Mouse (Mus musculus) forebrain, embryonic 14.5 days (tissue): ENCODE data around the gene Apol7e. TPM values are rescaled to one million over a fixed set of nuclear protein-coding genes. Genes with fewer than 3 reads are reported as not detected.
"Not testable (repeated sequence)": the region's sequence is repeated elsewhere in the genome, so short reads cannot be mapped to it uniquely, and the experiment has no call there.

ENCODE experiments used
- ATAC-seq: fragments of 200-750 bp; cut with Nextera tagmentation; 2 replicates; pipeline ENCODE4 v1.8.0; 2017; ENCODE audit warnings: mild to moderate bottlenecking, moderate library complexity
- DNase-seq: peaks from one replicate; pipeline ENCODE4 v3.0.0-alpha.2; 2015; ENCODE audit warnings: low spot score
- H3K27ac ChIP-seq: fragments of 300-500 bp; sonication (generic); 2 replicates; pipeline ENCODE4 v1.5.1; 2014; ENCODE audit warnings: low read depth, mild to moderate bottlenecking, control low read depth, low read length, moderate library complexity
- H3K27me3 ChIP-seq: fragments of 300-500 bp; sonication (generic); replicated peaks from 2 replicates; pipeline ENCODE4 v1.6.1; 2014; ENCODE audit warnings: low read length, control low read depth, mixed read lengths; ENCODE audit not compliant: control insufficient read depth, insufficient read depth
- H3K36me3 ChIP-seq: fragments of 300-500 bp; sonication (generic); 2 replicates; pipeline ENCODE4 v1.6.1; 2014; ENCODE audit warnings: low read length, control low read depth; ENCODE audit not compliant: control insufficient read depth, insufficient read depth
- H3K4me1 ChIP-seq: fragments of 300-500 bp; sonication (generic); 2 replicates; pipeline ENCODE4 v1.6.1; 2014; ENCODE audit warnings: antibody characterized with exemption, low read length, control low read depth; ENCODE audit not compliant: control insufficient read depth, insufficient read depth
- H3K4me2 ChIP-seq: fragments of 300-500 bp; sonication (generic); 2 replicates; pipeline ENCODE4 v1.6.1; 2014; ENCODE audit warnings: mild to moderate bottlenecking, control low read depth, low read length
- H3K4me3 ChIP-seq: fragments of 300-500 bp; sonication (generic); 2 replicates; pipeline ENCODE4 v1.5.1; 2014; ENCODE audit warnings: low read depth, low read length, control low read depth
- H3K9ac ChIP-seq: fragments of 300-500 bp; sonication (generic); 2 replicates; pipeline ENCODE4 v1.6.1; 2014; ENCODE audit warnings: mild to moderate bottlenecking, low read length, control low read depth, moderate library complexity
- H3K9me3 ChIP-seq: fragments of 300-500 bp; sonication (generic); replicated peaks from 2 replicates; pipeline ENCODE4 v1.6.1; 2016; ENCODE audit warnings: low read length, control low read depth, mixed read lengths; ENCODE audit not compliant: control insufficient read depth
- WGBS: fragments of 180-500 bp; shearing (Covaris S2); extraction: QIAGEN DNeasy Blood & Tissue Kit; methylation state at CpG from one replicate; pipeline ENCODE4 v1.1.7; 2014; 5-methylcytosine and 5-hydroxymethylcytosine counted together
- polyA plus RNA-seq: library from polyadenylated mRNA; unstranded; fragments of >200 nt; fragmentation: Nextera tagmentation; extraction: Ambion mirVana; gene quantifications from 2 replicates; pipeline ENCODE4 v1.2.1, GENCODE M21; 2014

Apol7e gene
- polyA plus RNA-seq, 1 experiment from 2014 or later = not detected

GRCm38 (mm10) chr15:77732851-77733250, 34.2 kb downstream of the Apol7e start:
- H3K9ac ChIP-seq, DNase-seq, H3K4me3 ChIP-seq, H3K4me2 ChIP-seq, H3K9me3 ChIP-seq, H3K27me3 ChIP-seq, H3K36me3 ChIP-seq, H3K27ac ChIP-seq, ATAC-seq, H3K4me1 ChIP-seq: not testable (repeated sequence)
- 80% methylated on average over 10 of the region's 10 CpGs for WGBS

- not testable (repeated sequence) for ATAC-seq
Observed at GRCm38 (mm10) chr15:77733380-77733779, 34.7 kb downstream of the Apol7e start.

GRCm38 (mm10) chr15:77733903-77734302, 35.2 kb downstream of the Apol7e start:
- H3K9me3 ChIP-seq, H3K36me3 ChIP-seq, H3K27me3 ChIP-seq, H3K4me3 ChIP-seq, ATAC-seq, H3K9ac ChIP-seq, H3K4me2 ChIP-seq, H3K27ac ChIP-seq, DNase-seq, H3K4me1 ChIP-seq: not testable (repeated sequence)
- WGBS = 45% methylated on average over 4 of the region's 4 CpGs

More at GRCm38 (mm10) chr15:77733380-77733779, 34.7 kb downstream of the Apol7e start:
- not testable (repeated sequence) for H3K27ac ChIP-seq, H3K4me3 ChIP-seq, H3K27me3 ChIP-seq, H3K36me3 ChIP-seq, H3K4me1 ChIP-seq, H3K4me2 ChIP-seq, H3K9ac ChIP-seq, DNase-seq, H3K9me3 ChIP-seq
- WGBS = 76% methylated on average over 8 of the region's 8 CpGs

- H3K9ac ChIP-seq = no peak overlapping the region
- H3K4me1 ChIP-seq = no peaks in the 10 kb centered on the region
- no peaks in the 10 kb centered on the region for H3K36me3 ChIP-seq
- H3K4me2 ChIP-seq = no peak overlapping the region
- H3K9me3 ChIP-seq = no peaks in the 10 kb centered on the region
- ATAC-seq = no peak
- H3K4me3 ChIP-seq = no peak overlapping the region
- DNase-seq = no peak
- H3K27me3 ChIP-seq = no peaks in the 10 kb centered on the region
- no peak overlapping the region for H3K27ac ChIP-seq
- WGBS = 78% methylated on average over 9 of the region's 9 CpGs
Observed at GRCm38 (mm10) chr15:77740511-77741297, 42.0 kb downstream of the Apol7e start.

GRCm38 (mm10) chr15:77741556-77741955, 42.9 kb downstream of the Apol7e start:
- H3K4me3 ChIP-seq, H3K36me3 ChIP-seq, ATAC-seq, DNase-seq, H3K4me2 ChIP-seq, H3K4me1 ChIP-seq, H3K27ac ChIP-seq, H3K9me3 ChIP-seq, H3K27me3 ChIP-seq, H3K9ac ChIP-seq: not testable (repeated sequence)
- WGBS = 89% methylated on average over 6 of the region's 6 CpGs

GRCm38 (mm10) chr15:77744632-77745031, 46.0 kb downstream of the Apol7e start:
- ATAC-seq (no peak), DNase-seq (no peak)
- Histone ChIP-seq H3K4me3 (no peak overlapping the region), H3K27me3 (no peaks in the 10 kb centered on the region), H3K36me3 (no peaks in the 10 kb centered on the region), H3K9me3 (no peaks in the 10 kb centered on the region), H3K4me2 (no peak overlapping the region), H3K27ac (no peak overlapping the region), H3K4me1 (no peaks in the 10 kb centered on the region), H3K9ac (no peak overlapping the region)
- WGBS = 52% methylated on average over 5 of the region's 5 CpGs

GRCm38 (mm10) chr15:77745081-77745480, 46.4 kb downstream of the Apol7e start:
- Histone ChIP-seq H3K27ac (no peak overlapping the region), H3K36me3 (no peaks in the 10 kb centered on the region), H3K4me2 (no peak overlapping the region), H3K9me3 (no peaks in the 10 kb centered on the region), H3K9ac (no peak overlapping the region), H3K4me3 (no peak overlapping the region), H3K4me1 (no peaks in the 10 kb centered on the region), H3K27me3 (no peaks in the 10 kb centered on the region)
- DNase-seq (no peak), ATAC-seq (no peak)

- Histone ChIP-seq H3K27me3 (no peaks in the 10 kb centered on the region), H3K4me3 (no peak overlapping the region), H3K36me3 (no peaks in the 10 kb centered on the region), H3K4me2 (no peak overlapping the region), H3K9me3 (no peaks in the 10 kb centered on the region), H3K27ac (no peak overlapping the region), H3K9ac (no peak overlapping the region), H3K4me1 (no peaks in the 10 kb centered on the region)
- DNase-seq (peak; percentile 36), ATAC-seq (no peak)
- 95% methylated on average over 1 of the region's 1 CpGs for WGBS
Observed at GRCm38 (mm10) chr15:77746326-77746725, 47.7 kb downstream of the Apol7e start.

- no peaks in the 10 kb centered on the region for H3K27me3 ChIP-seq
- H3K27ac ChIP-seq = no peak overlapping the region
- 95% methylated on average over 3 of the region's 3 CpGs for WGBS
- ATAC-seq (no peak), DNase-seq (no peak)
- no peak overlapping the region for H3K4me2 ChIP-seq
- H3K4me1 ChIP-seq = no peaks in the 10 kb centered on the region
- no peaks in the 10 kb centered on the region for H3K36me3 ChIP-seq
- no peaks in the 10 kb centered on the region for H3K9me3 ChIP-seq
- H3K4me3 ChIP-seq = no peak overlapping the region
- no peak overlapping the region for H3K9ac ChIP-seq
Observed at GRCm38 (mm10) chr15:77748414-77748813, 49.8 kb downstream of the Apol7e start.
